Mouse (Mus musculus) midbrain, embryonic 11.5 days (tissue): ENCODE measurements around the gene Hist1h3b. TPM values are rescaled to one million over a fixed set of nuclear protein-coding genes. Genes with fewer than 3 reads are reported as not detected.
"Not testable (repeated sequence)": the region's sequence is repeated elsewhere in the genome, so short reads cannot be mapped to it uniquely, and the experiment has no call there.

Experiments used
- ATAC-seq: fragments of 200-750 bp; cut with Nextera tagmentation; 2 replicates; pipeline ENCODE4 v1.8.0; 2017; ENCODE audit warnings: moderate TSS enrichment, moderate library complexity; ENCODE audit not compliant: low FRiP score
- DNase-seq: peaks from one replicate; pipeline ENCODE4 v3.0.0; 2015; ENCODE audit warnings: low spot score; ENCODE audit errors: missing footprints
- H3K27ac ChIP-seq: fragments of 300-500 bp; sonication (generic); 2 replicates; pipeline ENCODE4 v1.5.1; 2014; ENCODE audit warnings: low read depth, low read length
- H3K27me3 ChIP-seq: fragments of 300-500 bp; sonication (generic); 2 replicates; pipeline ENCODE4 v1.6.1; 2014; ENCODE audit warnings: mild to moderate bottlenecking, low read length, moderate library complexity, mixed read lengths; ENCODE audit not compliant: control insufficient read depth, insufficient read depth
- H3K36me3 ChIP-seq: fragments of 300-500 bp; sonication (generic); 2 replicates; pipeline ENCODE4 v1.6.1; 2014; ENCODE audit warnings: mild to moderate bottlenecking, low read length, moderate library complexity, mixed read lengths; ENCODE audit not compliant: control insufficient read depth, insufficient read depth
- H3K4me1 ChIP-seq: fragments of 300-500 bp; sonication (generic); 2 replicates; pipeline ENCODE4 v1.6.1; 2014; ENCODE audit warnings: low read length; ENCODE audit not compliant: control insufficient read depth, insufficient read depth
- H3K4me2 ChIP-seq: fragments of 300-500 bp; sonication (generic); 2 replicates; pipeline ENCODE4 v1.6.1; 2014; ENCODE audit warnings: mild to moderate bottlenecking, moderate library complexity
- H3K4me3 ChIP-seq: fragments of 300-500 bp; sonication (generic); 2 replicates; pipeline ENCODE4 v1.5.1; 2014; ENCODE audit warnings: low read depth, low read length
- H3K9ac ChIP-seq: fragments of 300-500 bp; sonication (generic); 2 replicates; pipeline ENCODE4 v1.6.1; 2014; ENCODE audit warnings: low read length
- H3K9me3 ChIP-seq: fragments of 300-500 bp; sonication (generic); 2 replicates; pipeline ENCODE4 v1.6.1; 2016; ENCODE audit warnings: low read length; ENCODE audit not compliant: control insufficient read depth
- WGBS: fragments of 180-500 bp; shearing (Covaris S2); extraction: QIAGEN DNeasy Blood & Tissue Kit; methylation state at CpG from one replicate; pipeline ENCODE4 v1.1.7; 2014; 5-methylcytosine and 5-hydroxymethylcytosine counted together
- polyA plus RNA-seq: library from polyadenylated mRNA; unstranded; fragments of >200 nt; fragmentation: Nextera tagmentation; extraction: Ambion mirVana; gene quantifications from 2 replicates; pipeline ENCODE4 v1.2.1, GENCODE M21; 2014

The Hist1h3b gene
- 7.5 and 13.2 TPM in 2 replicates for polyA plus RNA-seq

GRCm38 (mm10) chr13:23752067-23752741 lies at the start of gene Hist1h3b:
Gene Hist1h3b (plus strand): TSS chr13:23752267.
- peak; percentile 92 for ATAC-seq
- peak within 1 kb of the TSS; percentile 53 for H3K4me2 ChIP-seq

GRCm38 (mm10) chr13:23702801-23703200 lies 49.3 kb upstream of the Hist1h3b start:
- H3K4me1 ChIP-seq, ATAC-seq, DNase-seq, H3K36me3 ChIP-seq, H3K27me3 ChIP-seq, H3K27ac ChIP-seq, H3K9ac ChIP-seq, H3K4me3 ChIP-seq, H3K4me2 ChIP-seq, H3K9me3 ChIP-seq: not testable (repeated sequence)
- WGBS = 90% methylated on average over 2 of the region's 2 CpGs

More at GRCm38 (mm10) chr13:23752067-23752741, at the start of gene Hist1h3b:
- not testable (repeated sequence) for H3K27me3 ChIP-seq, H3K36me3 ChIP-seq, H3K9me3 ChIP-seq
- Histone ChIP-seq H3K27ac (peak within 1 kb of the TSS; percentile 94), H3K4me1 (peaks cover 13% of the 10 kb centered on the region), H3K9ac (peak within 1 kb of the TSS; percentile 70), H3K4me3 (peak within 1 kb of the TSS; percentile 38)
- DNase-seq = peak; percentile 99
- 0% methylated on average over 18 of the region's 47 CpGs for WGBS

GRCm38 (mm10) chr13:23705751-23706356 lies 46.2 kb upstream of the Hist1h3b start:
- Histone ChIP-seq H3K27ac (no peak overlapping the region), H3K4me2 (no peak overlapping the region), H3K9ac (no peak overlapping the region), H3K4me1 (peaks cover 11% of the 10 kb centered on the region), H3K9me3 (no peaks in the 10 kb centered on the region), H3K27me3 (no peaks in the 10 kb centered on the region), H3K36me3 (no peaks in the 10 kb centered on the region), H3K4me3 (no peak overlapping the region)
- 92% methylated on average over 7 of the region's 7 CpGs for WGBS
- ATAC-seq (no peak), DNase-seq (no peak)

DNA sequence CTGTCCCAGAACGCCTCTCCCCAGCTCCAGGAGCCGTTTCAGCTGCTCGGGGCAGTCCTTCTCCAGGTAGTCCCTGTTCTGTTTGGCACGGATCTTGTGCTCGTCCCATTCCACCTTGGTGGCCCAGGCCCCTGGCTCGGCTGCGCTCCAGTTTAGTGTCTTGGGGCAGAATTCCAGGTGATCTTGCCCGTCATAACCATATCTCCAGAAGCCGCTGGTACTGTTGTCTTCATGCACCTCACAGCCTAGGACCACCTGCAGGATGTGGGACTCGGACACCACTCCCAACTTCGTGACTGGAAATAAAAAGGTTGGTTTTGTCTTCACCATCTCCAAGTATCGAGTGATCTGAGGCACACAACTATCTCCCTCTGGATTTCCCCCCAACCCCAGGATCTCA lies 45.3 kb upstream of the Hist1h3b start:
- H3K9me3 ChIP-seq = no peaks in the 10 kb centered on the region
- H3K27me3 ChIP-seq = no peaks in the 10 kb centered on the region
- H3K4me1 ChIP-seq = peaks cover 11% of the 10 kb centered on the region
- H3K4me3 ChIP-seq = no peak overlapping the region
- H3K36me3 ChIP-seq = no peaks in the 10 kb centered on the region
- H3K9ac ChIP-seq = no peak overlapping the region
- no peak overlapping the region for H3K4me2 ChIP-seq
- WGBS = 93% methylated on average over 12 of the region's 12 CpGs
- no peak for ATAC-seq
- no peak overlapping the region for H3K27ac ChIP-seq
- no peak for DNase-seq

- H3K36me3 ChIP-seq = no peaks in the 10 kb centered on the region
- DNase-seq (no peak), ATAC-seq (no peak)
- no peak overlapping the region for H3K27ac ChIP-seq
- no peak overlapping the region for H3K9ac ChIP-seq
- H3K9me3 ChIP-seq = no peaks in the 10 kb centered on the region
- H3K4me2 ChIP-seq = no peak overlapping the region
- no peak overlapping the region for H3K4me3 ChIP-seq
- no peaks in the 10 kb centered on the region for H3K27me3 ChIP-seq
- H3K4me1 ChIP-seq = peaks cover 11% of the 10 kb centered on the region
- 87% methylated on average over 4 of the region's 4 CpGs for WGBS
These were observed 44.0 kb upstream of the Hist1h3b start for GRCm38 (mm10) chr13:23708041-23708440.

DNA sequence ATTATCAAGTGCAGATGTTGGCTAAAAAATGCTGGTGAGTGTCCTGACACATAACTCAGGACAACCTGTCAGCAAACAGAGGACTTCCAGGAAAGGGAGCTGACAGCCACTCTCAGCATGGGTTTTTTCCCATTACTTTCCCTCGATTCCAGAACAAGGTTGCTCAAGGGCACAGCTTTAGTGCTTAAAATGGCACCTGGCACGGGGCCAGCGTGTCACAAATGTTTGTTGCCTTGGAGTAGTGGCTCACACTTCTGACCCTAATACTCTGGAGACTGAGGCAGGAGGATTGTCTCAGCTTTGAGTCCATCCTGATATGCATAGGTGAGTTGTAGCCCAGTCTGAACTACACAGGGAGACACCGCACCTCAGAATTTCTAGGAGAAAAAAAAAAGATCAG lies 43.4 kb upstream of the Hist1h3b start:
- H3K9me3 ChIP-seq = no peaks in the 10 kb centered on the region
- H3K4me1 ChIP-seq = peaks cover 11% of the 10 kb centered on the region
- no peak overlapping the region for H3K27ac ChIP-seq
- ATAC-seq (no peak), DNase-seq (no peak)
- 90% methylated on average over 4 of the region's 4 CpGs for WGBS
- no peaks in the 10 kb centered on the region for H3K36me3 ChIP-seq
- no peak overlapping the region for H3K9ac ChIP-seq
- H3K27me3 ChIP-seq = no peaks in the 10 kb centered on the region
- H3K4me2 ChIP-seq = no peak overlapping the region
- H3K4me3 ChIP-seq = no peak overlapping the region

- peaks cover 11% of the 10 kb centered on the region for H3K4me1 ChIP-seq
- no peaks in the 10 kb centered on the region for H3K36me3 ChIP-seq
- peak overlapping the region; percentile 51 for H3K9ac ChIP-seq
- ATAC-seq = peak; percentile 44; the same call in 1 of the 2 replicates
- DNase-seq = no peak
- H3K27ac ChIP-seq = no peak overlapping the region; the same call in 1 of the 2 replicates
- H3K4me2 ChIP-seq = peak overlapping the region; percentile 51
- H3K27me3 ChIP-seq = no peaks in the 10 kb centered on the region
- no peaks in the 10 kb centered on the region for H3K9me3 ChIP-seq
- WGBS = 26% methylated on average over 12 of the region's 15 CpGs
- peak overlapping the region; percentile 22 for H3K4me3 ChIP-seq
These were observed 42.2 kb upstream of the Hist1h3b start for GRCm38 (mm10) chr13:23709714-23710373.

DNA sequence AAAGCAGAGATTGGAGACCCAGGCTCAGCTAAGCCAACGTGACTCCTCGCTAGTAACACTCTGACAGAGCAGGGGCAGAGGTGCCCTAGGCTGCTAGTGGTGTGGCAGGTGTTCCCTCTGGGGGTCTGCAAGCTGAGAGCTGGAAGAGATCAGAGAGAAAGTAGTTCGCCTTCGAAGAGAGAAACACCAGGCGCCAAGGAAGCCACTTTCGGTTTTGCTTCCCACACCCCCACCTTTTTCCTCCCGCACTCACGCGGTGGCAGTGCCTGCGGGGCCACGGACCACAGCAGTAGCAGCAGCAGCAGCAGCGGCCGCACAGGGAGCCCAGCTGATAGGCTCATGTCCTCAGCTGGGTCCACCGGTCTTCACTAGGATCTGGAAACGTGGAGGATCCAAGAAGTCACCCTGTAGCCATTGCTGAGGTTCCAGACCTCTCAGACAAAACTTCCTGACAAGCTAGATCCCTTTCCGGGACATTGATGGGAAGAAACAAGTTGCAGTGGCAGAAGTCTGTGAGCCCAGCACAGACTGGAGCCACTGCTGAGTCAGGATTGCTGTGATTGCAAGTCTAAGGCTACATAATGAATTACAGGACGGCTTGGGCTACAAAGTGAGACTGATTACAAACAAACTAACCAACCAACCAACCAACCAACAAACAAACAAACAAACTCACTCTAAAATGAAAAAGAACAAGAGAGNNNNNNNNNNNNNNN lies 41.5 kb upstream of the Hist1h3b start, which contains the start of gene Hfe:
Gene Hfe, minus strand, starts transcription at position 481 of the 716 bp plus-strand sequence.
- peak within 1 kb of the TSS; percentile 51 for H3K4me2 ChIP-seq
- H3K27me3 ChIP-seq = no peaks in the 10 kb centered on the region
- peaks cover 11% of the 10 kb centered on the region for H3K4me1 ChIP-seq
- peak within 1 kb of the TSS; percentile 51 for H3K9ac ChIP-seq
- H3K9me3 ChIP-seq = no peaks in the 10 kb centered on the region
- WGBS = 9% methylated on average over 14 of the region's 17 CpGs
- no peak within 1 kb of the TSS; the same call in 1 of the 2 replicates for H3K27ac ChIP-seq
- DNase-seq = peak; percentile 95
- no peaks in the 10 kb centered on the region for H3K36me3 ChIP-seq
- ATAC-seq = peak; percentile 78
- H3K4me3 ChIP-seq = peak within 1 kb of the TSS; percentile 22
